Mouse (Mus musculus): ENCODE data around the gene 4930518I15Rik. TPM values are rescaled to one million over a fixed set of nuclear protein-coding genes. Genes with fewer than 3 reads are reported as not detected.

Gene 4930518I15Rik
- total RNA-seq (2023): 1 to 10 TPM; 2.0 to 2.1 TPM

GRCm38 (mm10) chr2:156857835-156858234 is at the start of gene 4930518I15Rik:
4930518I15Rik (minus strand) TSS chr2:156857946.

GRCm38 (mm10) chr2:156887017-156887416 is 29.3 kb upstream of the 4930518I15Rik start, which contains the start of gene Sla2:
Sla2 (minus strand) TSS chr2:156887192.

GRCm38 (mm10) chr2:156862772-156863486 is 5.2 kb upstream of the 4930518I15Rik start, which contains the start of gene Rab5if:
Rab5if (plus strand) TSS chr2:156863128.

GRCm38 (mm10) chr2:156839319-156840191 is 18.2 kb downstream of the 4930518I15Rik start, which contains the start of gene Tgif2:
Tgif2 (plus strand) TSS chr2:156840007.

Other genes starting within 250 kb of the 4930518I15Rik start
- gene Dlgap4, start 244.2 kb downstream of the 4930518I15Rik start, total RNA-seq (2023): 100 to 1,000 TPM; 105 to 125 TPM
- gene Myl9, start 82.5 kb downstream of the 4930518I15Rik start, total RNA-seq (2023): 1 to 10 TPM in 1 of 2 experiments, not detected in 1; 1.9 TPM
- gene Tgif2, start 17.9 kb downstream of the 4930518I15Rik start, total RNA-seq (2023): 10 to 100 TPM; 21.9 to 34.2 TPM
- 100 to 1,000 TPM; 149 to 154 TPM for gene Rab5if, start 5.2 kb upstream of the 4930518I15Rik start, total RNA-seq (2023)
- under 1 TPM in 1 of 2 experiments, not detected in 1; 0.24 TPM for gene Sla2, start 29.2 kb upstream of the 4930518I15Rik start, total RNA-seq (2023)
- 10 to 100 TPM; 26.8 to 31.4 TPM for gene Ndrg3, start 134.1 kb upstream of the 4930518I15Rik start, total RNA-seq (2023)
- 1 to 10 TPM; 7.8 to 8.4 TPM for gene Dsn1, start 149.2 kb upstream of the 4930518I15Rik start, total RNA-seq (2023)
- gene Soga1, start 221.3 kb upstream of the 4930518I15Rik start, total RNA-seq (2023): 10 to 100 TPM; 31.1 to 43.1 TPM
- gene Tldc2, start 229.1 kb upstream of the 4930518I15Rik start, total RNA-seq (2023): not detected